Mouse (Mus musculus) C2C12 (cell line): Measurements from ENCODE around the gene Kbtbd7. TPM values are rescaled to one million over a fixed set of nuclear protein-coding genes. Genes with fewer than 3 reads are reported as not detected.

ENCODE experiments used
- H3K27me3 ChIP-seq: one replicate; pipeline ENCODE4 v1.6.1; 2011; ENCODE audit not compliant: control insufficient read depth, insufficient read depth, insufficient read length
- H3K36me3 ChIP-seq: one replicate; pipeline ENCODE4 v1.6.1; 2011; ENCODE audit not compliant: control insufficient read depth, insufficient read depth
- H3K4me3 ChIP-seq: one replicate; pipeline ENCODE4 v1.5.1; 2011; ENCODE audit warnings: mild to moderate bottlenecking, control low read depth; ENCODE audit not compliant: poor library complexity, insufficient read depth, severe bottlenecking
- H3K79me2 ChIP-seq: one replicate; pipeline ENCODE4 v1.6.1; 2011; ENCODE audit not compliant: control insufficient read depth, insufficient read depth
- H3K79me3 ChIP-seq: one replicate; pipeline ENCODE4 v1.6.1; 2011; ENCODE audit warnings: low read depth, control low read depth
- H3ac ChIP-seq: one replicate; pipeline ENCODE3; 2011; ENCODE audit warnings: low read depth; ENCODE audit not compliant: control insufficient read depth, insufficient read length
- CEBPB ChIP-seq: IDR thresholded peaks from one replicate; pipeline ENCODE4 v1.6.1; 2011; ENCODE audit warnings: low read depth, mild to moderate bottlenecking, control low read depth, moderate library complexity
- CTCF ChIP-seq: IDR thresholded peaks from one replicate; pipeline ENCODE4 v1.5.1; 2011; ENCODE audit not compliant: control insufficient read depth, insufficient read depth, insufficient read length
- FOSL1 ChIP-seq: IDR thresholded peaks from one replicate; pipeline ENCODE4 v1.8.0; 2011; ENCODE audit warnings: mild to moderate bottlenecking, low read length; ENCODE audit not compliant: poor library complexity, insufficient read depth, severe bottlenecking
- MAX ChIP-seq: IDR thresholded peaks from one replicate; pipeline ENCODE4 v1.6.1; 2011; ENCODE audit warnings: mild to moderate bottlenecking, control low read depth
- MYOD1 ChIP-seq: IDR thresholded peaks from one replicate; pipeline ENCODE4 v1.6.1; 2011; ENCODE audit warnings: low read depth; ENCODE audit not compliant: control insufficient read depth, insufficient read length
- MYOG ChIP-seq: IDR thresholded peaks from one replicate; pipeline ENCODE4 v1.6.1; 2011; ENCODE audit not compliant: control insufficient read depth, insufficient read length; ENCODE audit errors: extremely low read depth
- USF1 ChIP-seq: IDR thresholded peaks from one replicate; pipeline ENCODE4 v1.6.1; 2011; ENCODE audit warnings: low read depth, mild to moderate bottlenecking, control low read depth, moderate library complexity
- long read RNA-seq, 2 experiments: library from polyadenylated mRNA; unstranded; transcript quantifications; one replicate each; pipeline ENCODE4 v2.0.0; 2019 to 2020
- polyA plus RNA-seq: library from polyadenylated mRNA; unstranded; fragments of >200 nt; fragmentation: generic; extraction: Trizol; gene quantifications from one replicate; pipeline ENCODE4 v1.2.1, GENCODE M21; 2012; ENCODE audit warnings: missing spikeins

Kbtbd7 gene
- polyA plus RNA-seq, result 0.78 TPM
- long read RNA-seq, experiment 1, result 0 reads
- long read RNA-seq, experiment 2, full-length matches to known transcripts, result 5 of 5 reads
- long read RNA-seq, experiment 2, partial matches to known transcripts, result 0 of 5 reads
- long read RNA-seq, experiment 2, other reads (novel, unspliced or antisense), result 0 of 5 reads

DNA sequence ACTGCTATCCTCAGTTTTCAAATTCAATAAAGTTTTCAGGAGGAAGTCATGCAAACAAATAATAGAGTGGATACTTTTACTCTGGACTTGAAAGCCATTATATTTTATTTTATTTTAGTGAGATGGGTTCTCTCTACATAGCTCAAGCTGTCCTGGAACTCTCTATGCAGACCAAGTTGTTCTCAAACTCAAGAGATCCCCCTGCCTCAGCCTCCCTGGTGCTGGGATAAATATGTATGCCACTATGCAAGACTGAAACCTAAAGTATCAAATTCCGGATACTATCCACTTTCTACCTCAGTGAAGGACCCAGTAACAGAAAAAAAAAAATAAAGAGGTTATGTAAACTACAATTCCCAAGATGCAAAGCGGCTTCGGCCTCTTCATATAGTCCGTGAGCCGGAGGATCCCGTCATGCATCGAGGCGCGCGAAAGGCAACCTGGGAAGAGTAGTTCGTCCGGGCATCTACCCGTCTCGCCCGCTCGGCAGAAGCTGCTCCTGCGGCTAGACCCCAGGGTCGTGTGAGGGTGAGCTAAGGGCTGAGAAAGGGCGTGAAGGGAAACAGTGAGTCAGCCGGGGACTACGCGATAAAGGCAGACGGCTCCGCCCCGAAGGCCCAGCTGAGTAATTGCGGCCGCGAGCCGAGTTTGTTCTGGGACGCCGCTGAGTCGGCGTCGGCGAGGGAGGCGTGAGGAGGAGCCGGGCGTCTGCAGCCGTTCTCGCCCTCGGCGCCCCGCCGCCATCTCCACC lies at the start of gene Kbtbd7:
Gene Kbtbd7 (plus strand): TSS at position 533 of the 751 bp plus-strand sequence.
- no peaks in the 10 kb centered on the region for H3K79me3 ChIP-seq
- no peaks in the 10 kb centered on the region for H3K27me3 ChIP-seq
- no peak within 1 kb of the TSS for H3ac ChIP-seq
- no peaks in the 10 kb centered on the region for H3K79me2 ChIP-seq
- no peaks in the 10 kb centered on the region for H3K36me3 ChIP-seq
- TF ChIP-seq MAX (peak; percentile 16), MYOD1 (no peak), CTCF (no peak), USF1 (no peak), FOSL1 (peak; percentile 21), MYOG (no peak)
- peak within 1 kb of the TSS; percentile 23 for H3K4me3 ChIP-seq

- Histone ChIP-seq H3ac (no peak overlapping the region), H3K79me2 (peaks cover 84% of the 10 kb centered on the region), H3K4me3 (no peak overlapping the region), H3K79me3 (peaks cover 42% of the 10 kb centered on the region), H3K27me3 (no peaks in the 10 kb centered on the region), H3K36me3 (peaks cover 73% of the 10 kb centered on the region)
- TF ChIP-seq MAX (no peak), MYOG (no peak), CTCF (no peak), USF1 (no peak), FOSL1 (no peak), CEBPB (no peak), MYOD1 (no peak)
These were observed 49.3 kb upstream of the Kbtbd7 start for GRCm38 (mm10) chr14:79377041-79377440.

DNA sequence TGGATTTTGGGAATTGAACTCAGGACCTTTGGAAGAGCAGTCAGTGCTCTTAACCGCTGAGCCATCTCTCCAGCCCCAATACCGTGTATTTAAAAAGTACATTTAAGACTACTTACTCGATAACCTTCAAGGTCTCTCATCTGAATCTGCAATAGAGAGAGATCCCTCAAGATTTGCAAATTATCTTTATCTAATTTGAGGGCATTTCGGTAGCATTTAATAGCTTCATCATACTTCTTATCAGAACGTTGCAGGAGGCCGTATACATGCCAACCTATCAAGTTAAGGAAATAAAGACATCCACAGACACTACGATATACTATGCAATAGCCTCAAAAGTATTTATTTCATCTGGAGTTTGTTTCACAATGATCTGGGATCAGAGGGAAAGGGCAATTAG lies 43.2 kb upstream of the Kbtbd7 start:
- no peak for TF ChIP-seq CEBPB
- no peak for TF ChIP-seq USF1
- TF ChIP-seq MYOD1, result no peak
- no peak for TF ChIP-seq CTCF
- no peak overlapping the region for H3K4me3 ChIP-seq
- no peaks in the 10 kb centered on the region for H3K27me3 ChIP-seq
- H3K36me3 ChIP-seq, result peaks cover 86% of the 10 kb centered on the region
- no peak overlapping the region for H3ac ChIP-seq
- H3K79me2 ChIP-seq, result peaks cover 98% of the 10 kb centered on the region
- peaks cover 82% of the 10 kb centered on the region for H3K79me3 ChIP-seq

DNA sequence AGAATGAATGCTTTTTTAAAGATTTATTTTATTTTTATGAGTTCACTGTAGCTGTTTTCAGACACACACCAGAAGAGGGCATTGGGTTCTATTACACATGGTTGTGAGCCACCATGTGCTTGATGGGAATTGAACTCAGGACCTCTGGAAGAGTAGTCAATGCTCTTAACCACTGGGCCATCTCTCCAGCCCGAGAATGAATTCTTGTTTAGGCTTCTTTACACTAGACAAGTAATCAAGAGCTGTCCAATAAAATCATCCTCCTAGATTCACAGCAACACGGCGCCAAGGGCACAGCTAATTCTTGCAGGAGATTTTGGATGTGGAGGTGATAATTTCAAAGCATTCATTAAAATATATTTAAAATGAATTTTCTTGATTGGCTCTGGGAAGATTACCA lies 38.0 kb upstream of the Kbtbd7 start:
- no peak overlapping the region for H3K4me3 ChIP-seq
- peaks cover 71% of the 10 kb centered on the region for H3K79me2 ChIP-seq
- TF ChIP-seq FOSL1 (no peak), MYOD1 (no peak), CTCF (no peak), MAX (no peak), USF1 (no peak), MYOG (no peak), CEBPB (no peak)
- peaks cover 48% of the 10 kb centered on the region for H3K36me3 ChIP-seq
- H3K79me3 ChIP-seq, result peaks cover 62% of the 10 kb centered on the region
- H3ac ChIP-seq, result no peak overlapping the region
- no peaks in the 10 kb centered on the region for H3K27me3 ChIP-seq

GRCm38 (mm10) chr14:79389438-79390264 lies 36.7 kb upstream of the Kbtbd7 start:
- Histone ChIP-seq H3K36me3 (peaks cover 35% of the 10 kb centered on the region), H3K79me3 (peaks cover 51% of the 10 kb centered on the region), H3K79me2 (peaks cover 57% of the 10 kb centered on the region), H3K4me3 (peak overlapping the region; percentile 84), H3ac (peak overlapping the region; percentile 88), H3K27me3 (no peaks in the 10 kb centered on the region)
- TF ChIP-seq MYOG (no peak), USF1 (peak; percentile 34)
